Mouse (Mus musculus) erythroblast, embryonic 14.5 days (primary cell): Measurements from ENCODE around the gene Apoa5. TPM values are rescaled to one million over a fixed set of nuclear protein-coding genes. Genes with fewer than 3 reads are reported as not detected.

ENCODE experiments used
- H3K27me3 ChIP-seq: 2 replicates; pipeline ENCODE4 v1.6.1; 2012; ENCODE audit warnings: inconsistent platforms; ENCODE audit not compliant: control insufficient read depth
- H3K36me3 ChIP-seq: 2 replicates; pipeline ENCODE4 v1.6.1; 2012; ENCODE audit warnings: mild to moderate bottlenecking, inconsistent platforms; ENCODE audit not compliant: control insufficient read depth
- H3K4me1 ChIP-seq: 2 replicates; pipeline ENCODE4 v1.6.1; 2012; ENCODE audit warnings: inconsistent platforms; ENCODE audit not compliant: control insufficient read depth
- H3K4me3 ChIP-seq: replicated peaks from 2 replicates; pipeline ENCODE3; 2012; ENCODE audit warnings: moderate library complexity, mild to moderate bottlenecking, inconsistent platforms
- H3K9me3 ChIP-seq: 2 replicates; pipeline ENCODE4 v1.6.1; 2012; ENCODE audit warnings: low read length, inconsistent platforms, mixed read lengths; ENCODE audit not compliant: control insufficient read depth
- GATA1 ChIP-seq: IDR thresholded peaks from 2 replicates; pipeline ENCODE4 v1.6.1; 2012; ENCODE audit warnings: low read length, inconsistent platforms, mixed read lengths
- TAL1 ChIP-seq: IDR thresholded peaks from 3 replicates; pipeline ENCODE4 v1.6.1; 2012; ENCODE audit warnings: low read length, inconsistent platforms, mixed read lengths
- polyA plus RNA-seq: library from polyadenylated mRNA; stranded (reverse); fragments of >175 nt; gene quantifications from 2 replicates; pipeline ENCODE4 v1.2.3, GENCODE M21; 2012

Apoa5 gene
- polyA plus RNA-seq, 1 experiment = not detected

GRCm38 (mm10) chr9:46256658-46257385, 11.6 kb upstream of the Apoa5 start:
- Histone ChIP-seq H3K4me3 (no peak overlapping the region), H3K9me3 (no peaks in the 10 kb centered on the region), H3K4me1 (no peaks in the 10 kb centered on the region; the same call in 1 of the 2 replicates), H3K36me3 (no peaks in the 10 kb centered on the region), H3K27me3 (no peaks in the 10 kb centered on the region)
- TF ChIP-seq TAL1 (no peak), GATA1 (no peak)

GRCm38 (mm10) chr9:46257546-46257945, 10.9 kb upstream of the Apoa5 start:
- H3K4me3 ChIP-seq = no peak overlapping the region

GRCm38 (mm10) chr9:46259111-46259510, 9.3 kb upstream of the Apoa5 start:
- TF ChIP-seq TAL1 (no peak), GATA1 (no peak)
- H3K27me3 ChIP-seq = no peaks in the 10 kb centered on the region
- no peak overlapping the region for H3K4me3 ChIP-seq
- no peaks in the 10 kb centered on the region for H3K36me3 ChIP-seq
- no peaks in the 10 kb centered on the region; the same call in 1 of the 2 replicates for H3K4me1 ChIP-seq
- no peaks in the 10 kb centered on the region for H3K9me3 ChIP-seq

More at GRCm38 (mm10) chr9:46257546-46257945, 10.9 kb upstream of the Apoa5 start:
- Histone ChIP-seq H3K27me3 (no peaks in the 10 kb centered on the region), H3K9me3 (no peaks in the 10 kb centered on the region), H3K4me1 (no peaks in the 10 kb centered on the region; the same call in 1 of the 2 replicates), H3K36me3 (no peaks in the 10 kb centered on the region)
- no peak for TF ChIP-seq TAL1
- TF ChIP-seq GATA1 = no peak

- Histone ChIP-seq H3K36me3 (no peaks in the 10 kb centered on the region), H3K9me3 (no peaks in the 10 kb centered on the region), H3K4me1 (no peaks in the 10 kb centered on the region; the same call in 1 of the 2 replicates), H3K4me3 (no peak overlapping the region), H3K27me3 (no peaks in the 10 kb centered on the region)
- TF ChIP-seq TAL1 = no peak
- TF ChIP-seq GATA1 = no peak
Observed at GRCm38 (mm10) chr9:46261131-46261530, 7.3 kb upstream of the Apoa5 start.

GRCm38 (mm10) chr9:46269125-46269524, 692 bp downstream of the Apoa5 start:
- peaks cover 25% of the 10 kb centered on the region for H3K4me1 ChIP-seq
- no peak overlapping the region for H3K4me3 ChIP-seq
- H3K9me3 ChIP-seq = no peaks in the 10 kb centered on the region
- H3K36me3 ChIP-seq = no peaks in the 10 kb centered on the region
- peaks cover 23% of the 10 kb centered on the region for H3K27me3 ChIP-seq
- TF ChIP-seq GATA1 = no peak
- TF ChIP-seq TAL1 = no peak

- H3K9me3 ChIP-seq = no peaks in the 10 kb centered on the region
- TF ChIP-seq TAL1 (no peak), GATA1 (no peak)
- peaks cover 23% of the 10 kb centered on the region for H3K27me3 ChIP-seq
- H3K36me3 ChIP-seq = peaks cover 15% of the 10 kb centered on the region
- H3K4me3 ChIP-seq = no peak overlapping the region
- H3K4me1 ChIP-seq = peaks cover 30% of the 10 kb centered on the region
Observed at GRCm38 (mm10) chr9:46270782-46271181, 2.3 kb downstream of the Apoa5 start.

- Histone ChIP-seq H3K9me3 (no peaks in the 10 kb centered on the region), H3K4me1 (peaks cover 30% of the 10 kb centered on the region), H3K36me3 (peaks cover 28% of the 10 kb centered on the region), H3K4me3 (peak overlapping the region; percentile 86), H3K27me3 (peaks cover 23% of the 10 kb centered on the region)
- TF ChIP-seq GATA1 (no peak), TAL1 (no peak)
Observed at GRCm38 (mm10) chr9:46272070-46272469, 3.6 kb downstream of the Apoa5 start.

- H3K4me1 ChIP-seq = peaks cover 30% of the 10 kb centered on the region
- H3K9me3 ChIP-seq = no peaks in the 10 kb centered on the region
- H3K36me3 ChIP-seq = peaks cover 36% of the 10 kb centered on the region
- TF ChIP-seq GATA1 (no peak), TAL1 (no peak)
- H3K27me3 ChIP-seq = peaks cover 21% of the 10 kb centered on the region
- peak within 1 kb of the TSS; percentile 86 for H3K4me3 ChIP-seq
Observed at GRCm38 (mm10) chr9:46272677-46273454, 4.4 kb downstream of the Apoa5 start, which contains the start of gene Zpr1. Gene Zpr1 (plus strand): TSS chr9:46273064.

GRCm38 (mm10) chr9:46274494-46274893, 6.1 kb downstream of the Apoa5 start:
- H3K4me3 ChIP-seq = peak overlapping the region; percentile 21
- no peak for TF ChIP-seq TAL1
- TF ChIP-seq GATA1 = no peak
- peaks cover 30% of the 10 kb centered on the region for H3K4me1 ChIP-seq
- H3K9me3 ChIP-seq = no peaks in the 10 kb centered on the region
- peaks cover 11% of the 10 kb centered on the region for H3K27me3 ChIP-seq
- peaks cover 47% of the 10 kb centered on the region for H3K36me3 ChIP-seq
